Mouse (Mus musculus) MEL (cell line): Measurements from ENCODE around the gene Ntn1. TPM values are rescaled to one million over a fixed set of nuclear protein-coding genes. Genes with fewer than 3 reads are reported as not detected.

Experiments used
- DNase-seq: peaks from one replicate; pipeline ENCODE4 v3.0.0; 2011; ENCODE audit warnings: low read depth, low spot score
- H3K27ac ChIP-seq: 2 replicates; pipeline ENCODE4 v1.5.1; 2012; ENCODE audit warnings: low read depth, mild to moderate bottlenecking, control low read depth, low read length, moderate library complexity; ENCODE audit not compliant: control insufficient read depth
- H3K27me3 ChIP-seq, 2 experiments: fragments of 150-350 bp in 1 of 2; sonication (generic) in 1 of 2; 2 replicates each; pipeline ENCODE4 v1.6.1; 2012; ENCODE audit warnings: low read length in 2 of 2, mild to moderate bottlenecking in 2 of 2, improper control_type of control experiment in 1 of 2, moderate library complexity in 1 of 2; ENCODE audit not compliant: insufficient read depth in 2 of 2, control insufficient read depth in 1 of 2
- H3K36me3 ChIP-seq, 2 experiments: 2 replicates each; pipeline ENCODE4 v1.6.1; 2012 to 2014; ENCODE audit warnings: low read length in 2 of 2, improper control_type of control experiment in 1 of 2, inconsistent platforms in 1 of 2, mild to moderate bottlenecking in 1 of 2; ENCODE audit not compliant: insufficient read depth in 2 of 2, control insufficient read depth in 1 of 2
- H3K4me1 ChIP-seq, 2 experiments: fragments of 150-350 bp in 1 of 2; sonication (generic) in 1 of 2; 2 replicates each; pipeline ENCODE4 v1.6.1; 2012; ENCODE audit warnings: low read length in 2 of 2, improper control_type of control experiment in 1 of 2, mild to moderate bottlenecking in 1 of 2; ENCODE audit not compliant: insufficient read depth in 2 of 2, control insufficient read depth in 1 of 2
- H3K4me3 ChIP-seq, 2 experiments: fragments of 150-350 bp in 1 of 2; sonication (generic) in 1 of 2; 2 replicates each; pipeline ENCODE4 v1.5.1; 2012; ENCODE audit warnings: low read depth in 2 of 2, low read length in 2 of 2, mild to moderate bottlenecking in 2 of 2, moderate library complexity in 2 of 2, control low read depth in 1 of 2, improper control_type of control experiment in 1 of 2; ENCODE audit not compliant: control insufficient read depth in 1 of 2, insufficient read depth in 1 of 2
- H3K79me2 ChIP-seq: 2 replicates; pipeline ENCODE4 v1.6.1; 2012; ENCODE audit warnings: mild to moderate bottlenecking, low read length, moderate library complexity; ENCODE audit not compliant: control insufficient read depth, poor library complexity, insufficient read depth
- H3K9ac ChIP-seq: 2 replicates; pipeline ENCODE4 v1.6.1; 2012; ENCODE audit warnings: low read depth, mild to moderate bottlenecking, control low read depth, low read length, moderate library complexity; ENCODE audit not compliant: control insufficient read depth, poor library complexity, severe bottlenecking
- H3K9me3 ChIP-seq: fragments of 150-350 bp; sonication (generic); replicated peaks from 2 replicates; pipeline ENCODE4 v1.6.1; 2012; ENCODE audit warnings: mild to moderate bottlenecking, low read length, improper control_type of control experiment, moderate library complexity; ENCODE audit not compliant: insufficient read depth
- BHLHE40 ChIP-seq: IDR thresholded peaks from 2 replicates; pipeline ENCODE4 v1.6.1; 2012; ENCODE audit warnings: low read depth, mild to moderate bottlenecking, inconsistent platforms, low read length, improper control_type of control experiment, borderline replicate concordance
- CHD2 ChIP-seq: IDR thresholded peaks from 2 replicates; pipeline ENCODE4 v1.6.1; 2011; ENCODE audit warnings: low read length, improper control_type of control experiment
- E2F4 ChIP-seq: IDR thresholded peaks from 2 replicates; pipeline ENCODE4 v1.6.1; 2011; ENCODE audit warnings: low read depth, low read length, improper control_type of control experiment, borderline replicate concordance
- GABPA ChIP-seq: IDR thresholded peaks from 2 replicates; pipeline ENCODE4 v1.6.1; 2012; ENCODE audit warnings: low read depth, mild to moderate bottlenecking, inconsistent platforms, low read length, improper control_type of control experiment, moderate library complexity
- JUND ChIP-seq: IDR thresholded peaks from 2 replicates; pipeline ENCODE4 v1.6.1; 2011; ENCODE audit warnings: low read depth, mild to moderate bottlenecking, improper control_type of control experiment, low read length
- KAT2A ChIP-seq: conservative IDR thresholded peaks from 2 replicates; pipeline ENCODE4 v1.6.1; 2012; ENCODE audit warnings: low read depth, low read length, improper control_type of control experiment, inconsistent platforms
- MAFK ChIP-seq: IDR thresholded peaks from 2 replicates; pipeline ENCODE4 v1.6.1; 2011; ENCODE audit warnings: low read depth, mild to moderate bottlenecking, low read length, improper control_type of control experiment, borderline replicate concordance
- MAX ChIP-seq: IDR thresholded peaks from 2 replicates; pipeline ENCODE4 v1.6.1; 2011; ENCODE audit warnings: low read length, improper control_type of control experiment
- MAZ ChIP-seq: IDR thresholded peaks from 2 replicates; pipeline ENCODE4 v1.6.1; 2012; ENCODE audit warnings: low read depth, mild to moderate bottlenecking, inconsistent platforms, low read length, improper control_type of control experiment
- MXI1 ChIP-seq: IDR thresholded peaks from 2 replicates; pipeline ENCODE4 v1.6.1; 2011; ENCODE audit warnings: mild to moderate bottlenecking, low read depth, low read length, improper control_type of control experiment
- MYB ChIP-seq: IDR thresholded peaks from 2 replicates; pipeline ENCODE4 v1.6.1; 2011; ENCODE audit warnings: mild to moderate bottlenecking, low read depth, low read length, improper control_type of control experiment
- NRF1 ChIP-seq: IDR thresholded peaks from 2 replicates; pipeline ENCODE4 v1.6.1; 2014; ENCODE audit warnings: low read depth, mild to moderate bottlenecking, inconsistent platforms, low read length, improper control_type of control experiment, moderate library complexity; ENCODE audit not compliant: poor library complexity, insufficient read depth, severe bottlenecking
- POLR2A ChIP-seq, 2 experiments: IDR thresholded peaks; 2 replicates each; pipeline ENCODE4 v1.6.1; 2011 to 2012; ENCODE audit warnings: low read length in 2 of 2, mild to moderate bottlenecking in 2 of 2, control low read depth in 1 of 2, improper control_type of control experiment in 1 of 2, low read depth in 1 of 2, moderate library complexity in 1 of 2; ENCODE audit not compliant: control insufficient read depth in 1 of 2, insufficient read depth in 1 of 2, poor library complexity in 1 of 2
- RCOR1 ChIP-seq: IDR thresholded peaks from 2 replicates; pipeline ENCODE4 v1.6.1; 2012; ENCODE audit warnings: low read depth, mild to moderate bottlenecking, inconsistent platforms, low read length, improper control_type of control experiment
- SMC3 ChIP-seq: IDR thresholded peaks from 2 replicates; pipeline ENCODE4 v1.6.1; 2011; ENCODE audit warnings: low read depth, low read length, improper control_type of control experiment
- TAL1 ChIP-seq: IDR thresholded peaks from 2 replicates; pipeline ENCODE4 v1.6.1; 2012; ENCODE audit warnings: mild to moderate bottlenecking, inconsistent platforms, low read length, moderate library complexity, mixed read lengths
- TBP ChIP-seq: IDR thresholded peaks from 2 replicates; pipeline ENCODE4 v1.8.0; 2011; ENCODE audit warnings: low read depth, low read length, improper control_type of control experiment
- TCF12 ChIP-seq: IDR thresholded peaks from 2 replicates; pipeline ENCODE4 v1.6.1; 2014; ENCODE audit warnings: low read depth, mild to moderate bottlenecking, inconsistent platforms, low read length, improper control_type of control experiment, moderate library complexity
- UBTF ChIP-seq: IDR thresholded peaks from 2 replicates; pipeline ENCODE4 v1.6.1; 2012; ENCODE audit warnings: low read depth, mild to moderate bottlenecking, inconsistent platforms, low read length, improper control_type of control experiment, moderate library complexity, borderline replicate concordance; ENCODE audit not compliant: insufficient read depth
- polyA plus RNA-seq, 2 experiments: library from polyadenylated mRNA; stranded (reverse) in 1 of 2; unstranded in 1 of 2; fragments of >175 nt in 1 of 2; fragments of >200 nt in 1 of 2; gene quantifications; 2 replicates each; pipeline versions ENCODE4 v1.2.1 to v1.2.4; 2012; ENCODE audit warnings: low replicate concordance in 2 of 2, low read depth in 1 of 2; ENCODE audit not compliant: insufficient read length in 2 of 2, insufficient read depth in 1 of 2, missing spikeins in 1 of 2
- total RNA-seq: library from RNA; depleted of rRNA; stranded (reverse); fragments of 300-350 nt; gene quantifications from 2 replicates; pipeline ENCODE4 v1.2.3, GENCODE M21; 2012

Gene Ntn1
- total and polyA plus RNA-seq, 3 experiments: not detected

GRCm38 (mm10) chr11:68222209-68222608 is 178.4 kb downstream of the Ntn1 start:
- Histone ChIP-seq H3K9ac (no peak overlapping the region), H3K79me2 (no peaks in the 10 kb centered on the region), H3K36me3 (no peaks in the 10 kb centered on the region), H3K4me1 (no peaks in the 10 kb centered on the region), H3K27me3 (no peaks in the 10 kb centered on the region; a peak in 1 of 4 replicates), H3K27ac (no peak overlapping the region), H3K4me3 (no peak overlapping the region), H3K9me3 (no peaks in the 10 kb centered on the region)
- no peak for TF ChIP-seq KAT2A
- no peak for TF ChIP-seq MAZ
- TF ChIP-seq RCOR1: no peak
- TF ChIP-seq UBTF: no peak
- no peak for TF ChIP-seq TBP
- TF ChIP-seq SMC3: no peak
- no peak for TF ChIP-seq TCF12
- TF ChIP-seq JUND: no peak
- no peak for DNase-seq

- no peaks in the 10 kb centered on the region for H3K79me2 ChIP-seq
- no peaks in the 10 kb centered on the region for H3K4me1 ChIP-seq
- H3K4me3 ChIP-seq: no peak overlapping the region
- no peaks in the 10 kb centered on the region; a peak in 1 of 4 replicates for H3K27me3 ChIP-seq
- no peaks in the 10 kb centered on the region for H3K36me3 ChIP-seq
- no peak overlapping the region for H3K9ac ChIP-seq
- DNase-seq: no peak
- no peaks in the 10 kb centered on the region for H3K9me3 ChIP-seq
- H3K27ac ChIP-seq: no peak overlapping the region
- no peak for TF ChIP-seq MXI1
Measured at GRCm38 (mm10) chr11:68220733-68221132, 179.9 kb downstream of the Ntn1 start.

GRCm38 (mm10) chr11:68216041-68216440 is 184.6 kb downstream of the Ntn1 start:
- no peaks in the 10 kb centered on the region for H3K36me3 ChIP-seq
- no peaks in the 10 kb centered on the region for H3K27me3 ChIP-seq
- no peak overlapping the region for H3K27ac ChIP-seq
- H3K9me3 ChIP-seq: no peaks in the 10 kb centered on the region
- DNase-seq: no peak
- no peaks in the 10 kb centered on the region for H3K79me2 ChIP-seq
- H3K4me3 ChIP-seq: no peak overlapping the region
- TF ChIP-seq MAFK: no peak
- no peak for TF ChIP-seq POLR2A (IDR thresholded peaks at IDR 0.05; ENCODE audit: control insufficient read depth in 1 of 2, insufficient read depth in 1 of 2, low read depth in 1 of 2, low read length in 2 of 2, poor library complexity in 1 of 2)
- no peak for TF ChIP-seq E2F4
- TF ChIP-seq NRF1: no peak
- TF ChIP-seq MYB: no peak
- no peak for TF ChIP-seq CHD2
- TF ChIP-seq TCF12: no peak
- TF ChIP-seq MAZ: no peak
- TF ChIP-seq MAX: no peak
- no peak for TF ChIP-seq GABPA
- no peak for TF ChIP-seq TAL1
- no peak for TF ChIP-seq BHLHE40
- no peak for TF ChIP-seq RCOR1
- TF ChIP-seq, all 39 proteins: peak for 0
- Histone ChIP-seq H3K4me1 (no peaks in the 10 kb centered on the region), H3K9ac (no peak overlapping the region)
